Mouse (Mus musculus): ENCODE data around the gene Kazn. TPM values are rescaled to one million over a fixed set of nuclear protein-coding genes. Genes with fewer than 3 reads are reported as not detected.

Gene Kazn
- polyA plus RNA-seq (2014; fragmentation: Nextera tagmentation; extraction: Ambion mirVana): 11.7 and 11.9 TPM in 2 replicates

GRCm38 (mm10) chr4:142239240-142240126 is at the start of gene Kazn:
Gene Kazn, minus strand, starts transcription at chr4:142239401.
- Histone ChIP-seq H3K27ac (replicated peaks; ENCODE audit: low read depth, low read length) (peak within 1 kb of the TSS; percentile 67), H3K27me3 (replicated peaks; ENCODE audit: control insufficient read depth, insufficient read depth, low read length) (no peaks in the 10 kb centered on the region), H3K9ac (ENCODE audit: low read depth, low read length) (peak within 1 kb of the TSS; percentile 80), H3K4me3 (ENCODE audit: low read depth, low read length) (peak within 1 kb of the TSS; percentile 71), H3K9me3 (ENCODE audit: control insufficient read depth, low read length) (no peaks in the 10 kb centered on the region), H3K36me3 (ENCODE audit: control insufficient read depth, insufficient read depth, low read length) (no peaks in the 10 kb centered on the region), H3K4me2 (ENCODE audit: low read depth, low read length) (peak within 1 kb of the TSS; percentile 97), H3K4me1 (ENCODE audit: control insufficient read depth, insufficient read depth, low read length) (peaks cover 25% of the 10 kb centered on the region)
- DNase-seq (ENCODE audit: low spot score) (peak; percentile 94), ATAC-seq (ENCODE audit: low read depth) (peak; percentile 89)
- 13% methylated on average over 13 of the region's 46 CpGs for WGBS

GRCm38 (mm10) chr4:142285471-142285870 is 46.3 kb upstream of the Kazn start:
- DNase-seq (ENCODE audit: low spot score) (no peak), ATAC-seq (ENCODE audit: low read depth) (no peak)
- WGBS: 80% methylated on average over 2 of the region's 2 CpGs
- no peaks in the 10 kb centered on the region for H3K9me3 ChIP-seq (ENCODE audit: control insufficient read depth, low read length)
- no peaks in the 10 kb centered on the region for H3K4me1 ChIP-seq (ENCODE audit: control insufficient read depth, insufficient read depth, low read length)
- H3K4me3 ChIP-seq (ENCODE audit: low read depth, low read length): no peak overlapping the region
- H3K36me3 ChIP-seq (ENCODE audit: control insufficient read depth, insufficient read depth, low read length): no peaks in the 10 kb centered on the region
- no peak overlapping the region for H3K4me2 ChIP-seq (ENCODE audit: low read depth, low read length)
- H3K27ac ChIP-seq (replicated peaks; ENCODE audit: low read depth, low read length): no peak overlapping the region
- H3K27me3 ChIP-seq (replicated peaks; ENCODE audit: control insufficient read depth, insufficient read depth, low read length): no peaks in the 10 kb centered on the region
- no peak overlapping the region for H3K9ac ChIP-seq (ENCODE audit: low read depth, low read length)

GRCm38 (mm10) chr4:142283867-142284266 is 44.7 kb upstream of the Kazn start:
- WGBS: 89% methylated on average over 5 of the region's 5 CpGs

GRCm38 (mm10) chr4:142278197-142278575 is 39.0 kb upstream of the Kazn start:
- H3K27ac ChIP-seq (replicated peaks; ENCODE audit: low read depth, low read length): peak overlapping the region; percentile 46
- no peaks in the 10 kb centered on the region for H3K9me3 ChIP-seq (ENCODE audit: control insufficient read depth, low read length)
- WGBS: 76% methylated on average over 6 of the region's 6 CpGs
- H3K4me1 ChIP-seq (ENCODE audit: control insufficient read depth, insufficient read depth, low read length): peaks cover 15% of the 10 kb centered on the region
- no peaks in the 10 kb centered on the region for H3K27me3 ChIP-seq (replicated peaks; ENCODE audit: control insufficient read depth, insufficient read depth, low read length)
- DNase-seq (ENCODE audit: low spot score) (no peak), ATAC-seq (ENCODE audit: low read depth) (no peak)
- H3K36me3 ChIP-seq (ENCODE audit: control insufficient read depth, insufficient read depth, low read length): no peaks in the 10 kb centered on the region
- H3K4me2 ChIP-seq (ENCODE audit: low read depth, low read length): peak overlapping the region; percentile 42
- H3K4me3 ChIP-seq (ENCODE audit: low read depth, low read length): no peak overlapping the region
- H3K9ac ChIP-seq (ENCODE audit: low read depth, low read length): no peak overlapping the region

More at GRCm38 (mm10) chr4:142283867-142284266, 44.7 kb upstream of the Kazn start:
- Histone ChIP-seq H3K27ac (replicated peaks; ENCODE audit: low read depth, low read length) (no peak overlapping the region), H3K9ac (ENCODE audit: low read depth, low read length) (no peak overlapping the region), H3K4me3 (ENCODE audit: low read depth, low read length) (no peak overlapping the region), H3K27me3 (replicated peaks; ENCODE audit: control insufficient read depth, insufficient read depth, low read length) (no peaks in the 10 kb centered on the region), H3K4me2 (ENCODE audit: low read depth, low read length) (no peak overlapping the region), H3K4me1 (ENCODE audit: control insufficient read depth, insufficient read depth, low read length) (no peaks in the 10 kb centered on the region), H3K9me3 (ENCODE audit: control insufficient read depth, low read length) (no peaks in the 10 kb centered on the region), H3K36me3 (ENCODE audit: control insufficient read depth, insufficient read depth, low read length) (no peaks in the 10 kb centered on the region)
- DNase-seq (ENCODE audit: low spot score) (no peak), ATAC-seq (ENCODE audit: low read depth) (no peak)

GRCm38 (mm10) chr4:142277481-142278196 is 38.4 kb upstream of the Kazn start:
- WGBS: 27% methylated on average over 19 of the region's 20 CpGs
- H3K4me2 ChIP-seq (ENCODE audit: low read depth, low read length): peak overlapping the region; percentile 42
- H3K4me1 ChIP-seq (ENCODE audit: control insufficient read depth, insufficient read depth, low read length): peaks cover 15% of the 10 kb centered on the region
- H3K36me3 ChIP-seq (ENCODE audit: control insufficient read depth, insufficient read depth, low read length): no peaks in the 10 kb centered on the region
- no peaks in the 10 kb centered on the region for H3K27me3 ChIP-seq (replicated peaks; ENCODE audit: control insufficient read depth, insufficient read depth, low read length)
- H3K9me3 ChIP-seq (ENCODE audit: control insufficient read depth, low read length): no peaks in the 10 kb centered on the region
- H3K27ac ChIP-seq (replicated peaks; ENCODE audit: low read depth, low read length): peak overlapping the region; percentile 52
- peak; percentile 91 for DNase-seq (ENCODE audit: low spot score)
- peak; percentile 95 for ATAC-seq (ENCODE audit: low read depth)
- no peak overlapping the region for H3K9ac ChIP-seq (ENCODE audit: low read depth, low read length)
- H3K4me3 ChIP-seq (ENCODE audit: low read depth, low read length): no peak overlapping the region

- Histone ChIP-seq H3K9ac (ENCODE audit: low read depth, low read length) (no peak overlapping the region), H3K27me3 (replicated peaks; ENCODE audit: control insufficient read depth, insufficient read depth, low read length) (no peaks in the 10 kb centered on the region), H3K4me2 (ENCODE audit: low read depth, low read length) (no peak overlapping the region), H3K27ac (replicated peaks; ENCODE audit: low read depth, low read length) (no peak overlapping the region), H3K36me3 (ENCODE audit: control insufficient read depth, insufficient read depth, low read length) (no peaks in the 10 kb centered on the region), H3K4me3 (ENCODE audit: low read depth, low read length) (no peak overlapping the region), H3K4me1 (ENCODE audit: control insufficient read depth, insufficient read depth, low read length) (peaks cover 15% of the 10 kb centered on the region), H3K9me3 (ENCODE audit: control insufficient read depth, low read length) (no peaks in the 10 kb centered on the region)
- no peak for ATAC-seq (ENCODE audit: low read depth)
- DNase-seq (ENCODE audit: low spot score): no peak
- 59% methylated on average over 2 of the region's 2 CpGs for WGBS
Measured at GRCm38 (mm10) chr4:142275242-142275641, 36.0 kb upstream of the Kazn start.

- Histone ChIP-seq H3K9me3 (ENCODE audit: control insufficient read depth, low read length) (no peaks in the 10 kb centered on the region), H3K4me3 (ENCODE audit: low read depth, low read length) (no peak overlapping the region), H3K9ac (ENCODE audit: low read depth, low read length) (no peak overlapping the region), H3K27me3 (replicated peaks; ENCODE audit: control insufficient read depth, insufficient read depth, low read length) (no peaks in the 10 kb centered on the region), H3K4me2 (ENCODE audit: low read depth, low read length) (no peak overlapping the region), H3K4me1 (ENCODE audit: control insufficient read depth, insufficient read depth, low read length) (peaks cover 15% of the 10 kb centered on the region), H3K36me3 (ENCODE audit: control insufficient read depth, insufficient read depth, low read length) (no peaks in the 10 kb centered on the region), H3K27ac (replicated peaks; ENCODE audit: low read depth, low read length) (no peak overlapping the region)
- WGBS: 66% methylated on average over 11 of the region's 11 CpGs
- ATAC-seq (ENCODE audit: low read depth) (no peak), DNase-seq (ENCODE audit: low spot score) (no peak)
Measured at GRCm38 (mm10) chr4:142274441-142275234, 35.4 kb upstream of the Kazn start.

- no peaks in the 10 kb centered on the region for H3K36me3 ChIP-seq (ENCODE audit: control insufficient read depth, insufficient read depth, low read length)
- no peaks in the 10 kb centered on the region for H3K9me3 ChIP-seq (ENCODE audit: control insufficient read depth, low read length)
- no peaks in the 10 kb centered on the region for H3K4me1 ChIP-seq (ENCODE audit: control insufficient read depth, insufficient read depth, low read length)
- WGBS: 67% methylated on average over 3 of the region's 3 CpGs
- ATAC-seq (ENCODE audit: low read depth) (no peak), DNase-seq (ENCODE audit: low spot score) (peak; percentile 36)
- no peak overlapping the region for H3K4me3 ChIP-seq (ENCODE audit: low read depth, low read length)
- no peak overlapping the region for H3K9ac ChIP-seq (ENCODE audit: low read depth, low read length)
- no peaks in the 10 kb centered on the region for H3K27me3 ChIP-seq (replicated peaks; ENCODE audit: control insufficient read depth, insufficient read depth, low read length)
- no peak overlapping the region for H3K27ac ChIP-seq (replicated peaks; ENCODE audit: low read depth, low read length)
- H3K4me2 ChIP-seq (ENCODE audit: low read depth, low read length): no peak overlapping the region
Measured at GRCm38 (mm10) chr4:142271506-142271905, 32.3 kb upstream of the Kazn start.

Measured in embryonic facial prominence, embryonic 14.5 days (tissue).